Mouse (Mus musculus) gonadal fat pad, adult 2 months (tissue): ENCODE measurements at regions not wholly inside any gene's neighbourhood (a gene's known extent, or its start where the extent isn't known, plus 50 kb on each side); places are given as distances from the start of the nearest gene placed in this dataset.

Experiments used
- DNase-seq: peaks from one replicate; pipeline ENCODE4 v3.0.0-alpha.2; 2012; ENCODE audit warnings: low read depth

DNA sequence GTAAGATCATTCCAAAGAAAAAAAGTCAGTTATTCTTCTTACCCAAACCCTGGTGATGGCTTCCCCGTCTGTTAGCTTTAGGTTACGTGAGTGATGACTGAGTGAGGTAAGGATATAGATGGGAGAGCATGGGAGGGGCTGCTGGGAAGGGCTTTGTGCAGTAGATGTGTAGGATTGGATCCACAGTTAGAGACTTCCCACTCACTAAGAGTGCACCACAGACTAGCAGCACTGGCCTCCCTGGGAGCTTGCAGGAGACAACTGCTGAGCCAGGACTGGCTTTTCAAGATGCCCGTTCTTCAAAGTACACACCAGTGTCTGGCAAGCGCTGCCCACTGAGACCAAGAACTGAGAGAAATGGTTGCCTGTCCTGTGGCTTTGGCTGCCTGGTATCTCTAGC lies 62.0 kb upstream of the Ifne start:
- no peak for DNase-seq

DNA sequence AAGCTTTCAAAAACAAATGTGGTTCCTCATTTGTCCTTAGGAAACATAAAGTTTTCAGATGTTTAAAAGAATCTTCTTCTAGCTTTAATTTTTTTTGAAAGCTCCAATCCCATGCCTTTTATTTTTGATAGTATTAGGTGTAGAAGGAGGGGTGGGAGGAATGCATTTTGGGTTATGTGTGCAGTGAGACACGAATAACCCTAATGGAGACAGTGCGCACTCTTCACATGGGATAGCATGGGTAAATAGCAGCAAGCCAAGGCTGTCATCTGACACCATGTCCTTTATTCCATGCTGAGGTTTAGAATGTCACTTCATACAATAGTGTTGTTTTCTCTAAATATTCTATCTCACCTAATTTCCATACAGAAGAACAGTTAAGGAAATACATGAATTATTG lies 60.7 kb upstream of the Ifne start:
- DNase-seq, result no peak

DNA sequence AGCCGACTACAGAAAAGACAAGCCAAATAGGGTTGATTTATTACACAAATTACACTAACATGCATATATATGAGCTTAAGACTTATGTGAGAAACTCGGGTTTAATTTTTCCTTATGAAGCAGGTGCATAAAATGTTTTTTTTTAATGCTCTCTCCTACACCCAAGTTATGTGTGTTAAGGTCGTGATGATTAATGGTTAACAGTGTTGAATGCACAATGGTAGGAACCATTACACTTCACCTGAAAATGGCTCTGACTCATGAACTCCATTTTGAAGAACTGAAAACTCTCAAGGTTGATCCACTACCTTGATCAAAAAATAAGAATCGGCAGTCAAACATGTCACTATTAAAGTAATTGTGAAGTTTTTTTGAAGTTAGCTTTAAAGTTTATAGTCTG lies 59.4 kb upstream of the Ifne start:
- no peak for DNase-seq

DNA sequence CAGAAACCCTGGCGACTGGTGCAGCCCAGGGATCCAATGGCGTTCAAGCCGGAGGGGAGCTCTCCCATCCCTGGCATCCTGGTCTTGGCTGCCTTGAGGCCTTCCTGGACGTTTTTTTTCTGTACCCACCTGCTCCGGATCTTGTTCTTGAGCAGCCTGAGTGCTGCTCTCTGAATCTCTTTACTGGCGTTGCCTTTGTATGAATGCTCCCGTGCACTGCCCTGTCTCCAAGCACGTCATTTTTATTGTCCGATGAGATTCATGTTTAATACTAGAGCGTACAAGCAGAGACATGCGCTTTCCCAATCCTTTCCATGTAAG lies 58.7 kb upstream of the Ifne start:
- no peak for DNase-seq

DNA sequence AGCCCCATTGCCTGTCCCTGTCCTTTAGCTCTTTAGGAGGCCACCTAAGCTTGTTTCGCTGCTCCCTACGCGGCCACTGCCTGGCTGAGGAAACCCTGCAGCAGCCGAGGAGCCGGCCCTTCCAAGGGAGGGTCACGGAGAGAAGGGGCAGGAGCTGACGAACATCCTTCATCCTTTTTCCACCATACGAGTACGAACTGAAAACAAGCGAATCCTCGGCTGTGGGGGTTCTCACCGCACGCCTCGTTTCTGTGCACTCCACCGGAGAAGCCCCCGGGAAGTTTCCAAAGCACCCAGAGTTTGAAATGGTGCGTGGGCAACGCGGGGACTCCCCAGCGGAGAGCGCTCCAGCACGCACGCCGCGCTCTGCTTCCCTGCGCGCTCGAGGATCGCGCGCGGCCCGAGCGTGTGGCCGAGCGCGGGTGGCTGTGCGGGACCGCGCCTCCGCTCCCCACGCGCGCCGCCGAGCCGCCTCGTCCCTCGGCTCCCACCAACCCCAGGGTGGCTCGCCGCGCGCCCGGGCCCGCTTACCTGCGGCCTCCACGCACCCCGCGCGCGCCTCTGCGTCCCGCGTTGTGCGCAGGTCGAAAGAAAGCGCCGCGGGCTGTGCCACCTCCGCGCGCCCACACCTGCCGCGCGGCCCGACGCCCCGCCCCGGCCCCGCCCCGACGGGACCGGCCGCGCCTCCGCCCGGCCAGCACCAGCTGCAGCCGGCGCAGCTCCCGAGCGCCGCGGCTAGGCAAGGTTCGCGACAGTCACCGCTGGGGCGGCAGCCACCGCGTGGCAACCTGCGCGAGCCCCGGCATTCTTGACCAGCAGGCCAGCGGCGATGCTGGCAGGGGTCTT lies 58.1 kb upstream of the Ifne start:
- DNase-seq, result no peak

DNA sequence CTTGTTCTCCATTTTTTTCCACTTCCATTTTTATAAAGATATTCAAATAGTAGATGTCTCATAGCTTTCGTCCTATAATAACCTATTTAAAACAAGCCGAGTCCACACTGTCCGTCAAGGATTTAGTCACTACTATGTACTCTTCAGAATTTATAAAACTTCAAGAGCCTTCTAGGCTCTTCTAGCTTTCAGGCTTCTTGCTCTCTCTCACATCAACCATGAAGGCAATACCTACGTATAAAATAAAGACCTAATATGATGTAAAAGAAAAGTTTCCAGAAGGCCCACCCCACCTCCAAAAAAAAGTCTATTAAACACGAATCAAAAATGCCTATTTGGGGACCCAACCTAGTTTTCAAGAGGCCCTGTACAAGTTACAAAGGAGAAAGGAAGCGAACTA lies 57.0 kb upstream of the Ifne start:
- no peak for DNase-seq

DNA sequence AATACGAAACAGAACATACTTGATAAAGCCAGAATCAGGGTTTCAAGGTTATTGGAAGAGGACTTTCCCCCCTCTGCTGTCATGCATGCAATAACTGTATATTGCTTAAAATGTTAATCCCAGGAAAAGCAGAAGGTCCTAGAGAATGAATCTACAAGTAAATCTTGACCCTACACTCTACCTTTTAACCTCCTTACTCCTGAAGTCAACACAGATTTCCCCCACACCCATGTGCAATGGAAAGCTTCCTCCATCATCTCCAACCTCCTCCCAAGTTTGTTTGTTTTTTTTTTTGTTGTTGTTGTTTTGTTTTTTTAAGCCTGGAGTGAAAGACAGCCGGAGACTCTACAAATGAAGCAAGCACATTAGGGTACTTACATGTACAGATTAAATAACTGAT lies 55.9 kb upstream of the Ifne start:
- no peak for DNase-seq

DNA sequence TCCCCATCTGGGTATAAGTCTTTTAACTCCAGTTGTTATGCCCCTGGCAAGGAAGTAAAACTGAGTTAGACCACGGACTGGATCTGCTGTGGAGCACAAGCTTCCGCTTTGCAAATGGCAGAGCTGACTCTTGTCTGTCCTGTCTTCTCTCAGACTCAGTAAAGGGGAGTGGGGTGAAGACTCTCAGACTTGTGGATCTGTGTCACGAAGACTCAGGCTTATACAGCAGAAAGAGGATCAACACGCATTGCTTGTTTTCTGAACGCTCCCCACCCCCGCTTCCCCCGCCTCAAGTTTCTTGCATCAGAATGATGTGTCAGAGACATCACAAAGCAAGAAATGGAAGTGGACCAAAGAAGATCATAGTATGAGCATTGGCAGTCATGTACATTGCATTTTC lies 55.3 kb upstream of the Ifne start:
- no peak for DNase-seq

DNA sequence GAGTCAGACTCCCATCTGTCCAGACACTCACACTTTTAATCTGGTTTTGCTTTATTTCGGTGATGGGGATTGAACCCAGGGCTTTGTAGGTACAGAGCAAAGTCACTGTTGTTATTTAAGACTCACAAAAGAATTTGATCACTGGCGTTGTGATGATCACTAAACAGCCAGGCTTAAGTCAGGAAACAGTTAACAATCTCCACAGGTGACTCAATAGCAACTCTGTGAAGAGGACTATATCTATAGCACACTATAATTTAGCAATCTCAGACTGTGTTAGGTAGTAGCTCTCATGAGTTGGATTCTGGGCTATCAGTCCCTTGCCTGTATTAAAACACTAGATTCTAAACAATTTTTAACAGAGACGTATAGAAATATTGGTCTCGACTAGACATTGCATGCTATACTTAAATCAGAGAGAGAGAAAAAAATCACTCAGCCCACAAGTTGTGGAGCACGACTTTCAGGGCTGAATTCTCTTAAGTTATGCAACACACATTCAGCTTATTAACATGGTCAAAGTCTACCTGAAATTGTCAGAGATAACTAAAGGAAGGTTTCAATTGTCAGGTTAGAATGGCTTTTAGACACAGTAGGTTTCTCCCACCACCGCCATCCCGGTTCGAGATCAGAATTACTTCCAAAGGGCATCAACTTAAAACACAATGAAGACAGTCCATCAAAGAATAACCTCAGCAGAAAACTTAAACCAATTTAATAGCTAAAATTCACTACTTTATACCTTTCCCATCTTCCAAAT lies 54.4 kb upstream of the Ifne start:
- DNase-seq, result no peak

DNA sequence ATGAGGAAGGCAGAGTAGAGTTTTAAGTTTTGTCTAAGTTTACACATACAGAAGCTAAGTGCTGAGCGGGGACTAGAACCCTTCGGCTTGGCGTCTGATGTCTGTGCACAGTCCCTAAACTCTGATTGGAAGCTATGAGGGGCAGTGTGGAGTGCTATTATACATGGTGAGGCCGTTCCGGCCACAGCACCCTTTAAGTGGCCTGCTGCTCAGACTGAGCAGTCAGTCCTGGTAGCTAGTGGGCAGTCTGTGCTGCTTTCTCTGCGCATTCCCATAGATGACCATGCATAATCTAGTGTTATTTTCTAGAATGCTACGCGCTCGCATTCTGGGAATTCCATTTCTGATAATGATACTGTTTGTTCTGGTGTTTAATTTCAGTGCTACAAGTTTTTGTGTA lies 51.2 kb upstream of the Ifne start:
- DNase-seq, result no peak
